Mouse (Mus musculus) lung, postnatal 0 days (tissue): Measurements from ENCODE around the gene Scarf1. TPM values are rescaled to one million over a fixed set of nuclear protein-coding genes. Genes with fewer than 3 reads are reported as not detected.

Experiments
- ATAC-seq: fragments of 200-750 bp; cut with Nextera tagmentation; 2 replicates; pipeline ENCODE4 v1.8.0; 2017; ENCODE audit warnings: moderate library complexity
- DNase-seq: peaks from one replicate; pipeline ENCODE4 v3.0.0-alpha.2; 2016; ENCODE audit warnings: low spot score
- H3K27ac ChIP-seq: fragments of 300-500 bp; sonication (generic); 2 replicates; pipeline ENCODE4 v1.5.1; 2014; ENCODE audit warnings: antibody characterized with exemption, mild to moderate bottlenecking, low read length, mixed read lengths
- H3K27me3 ChIP-seq: fragments of 300-500 bp; sonication (generic); replicated peaks from 2 replicates; pipeline ENCODE4 v1.6.1; 2014; ENCODE audit warnings: low read length, mixed read lengths; ENCODE audit not compliant: insufficient read depth
- H3K36me3 ChIP-seq: fragments of 300-500 bp; sonication (generic); 2 replicates; pipeline ENCODE4 v1.6.1; 2014; ENCODE audit warnings: low read length, mixed read lengths; ENCODE audit not compliant: insufficient read depth
- H3K4me1 ChIP-seq: fragments of 300-500 bp; sonication (generic); 2 replicates; pipeline ENCODE4 v1.6.1; 2014; ENCODE audit warnings: antibody characterized with exemption, low read depth, low read length, mixed read lengths; ENCODE audit not compliant: insufficient read depth
- H3K4me2 ChIP-seq: fragments of 300-500 bp; sonication (generic); replicated peaks from 2 replicates; pipeline ENCODE4 v1.6.1; 2014; ENCODE audit warnings: low read depth, mild to moderate bottlenecking, low read length, moderate library complexity, mixed read lengths
- H3K4me3 ChIP-seq: fragments of 300-500 bp; sonication (generic); 2 replicates; pipeline ENCODE4 v1.5.1; 2014; ENCODE audit warnings: low read depth, low read length
- H3K9ac ChIP-seq: fragments of 300-500 bp; sonication (generic); replicated peaks from 2 replicates; pipeline ENCODE4 v1.6.1; 2014; ENCODE audit warnings: low read depth, mild to moderate bottlenecking
- H3K9me3 ChIP-seq: fragments of 300-500 bp; sonication (generic); 2 replicates; pipeline ENCODE4 v1.6.1; 2016; ENCODE audit warnings: low read length, mixed read lengths
- CTCF ChIP-seq: IDR thresholded peaks from 2 replicates; pipeline ENCODE4 v1.5.1; 2016; ENCODE audit warnings: antibody characterized with exemption, mild to moderate bottlenecking
- EP300 ChIP-seq: IDR thresholded peaks from 2 replicates; pipeline ENCODE4 v1.6.1; 2016; ENCODE audit warnings: antibody characterized with exemption, mild to moderate bottlenecking, control low read depth
- WGBS: fragments of 180-500 bp; shearing (Covaris S2); extraction: QIAGEN DNeasy Blood & Tissue Kit; methylation state at CpG from one replicate; pipeline ENCODE4 v1.1.7; 2014; 5-methylcytosine and 5-hydroxymethylcytosine counted together
- polyA plus RNA-seq: library from polyadenylated mRNA; unstranded; fragments of >200 nt; fragmentation: Nextera tagmentation; extraction: Ambion mirVana; gene quantifications from 2 replicates; pipeline ENCODE4 v1.2.1, GENCODE M21; 2015

The Scarf1 gene
- 18.5 and 21.2 TPM in 2 replicates for polyA plus RNA-seq

- H3K9ac ChIP-seq, result no peak within 1 kb of the TSS; the same call in 1 of the 2 replicates
- DNase-seq, result peak; percentile 71
- H3K4me2 ChIP-seq, result peak within 1 kb of the TSS; percentile 45
- peak within 1 kb of the TSS; percentile 19 for H3K4me3 ChIP-seq
- H3K4me1 ChIP-seq, result peaks cover 10% of the 10 kb centered on the region; the same call in 1 of the 2 replicates
- peaks cover 8% of the 10 kb centered on the region; the same call in 1 of the 2 replicates for H3K36me3 ChIP-seq
- no peak within 1 kb of the TSS for H3K27ac ChIP-seq
- 48% methylated on average over 8 of the region's 8 CpGs for WGBS
- no peaks in the 10 kb centered on the region for H3K27me3 ChIP-seq
- no peaks in the 10 kb centered on the region for H3K9me3 ChIP-seq
- TF ChIP-seq EP300 (0 out of 2 replicates have a peak, but pooled peaks have one; percentile 29), CTCF (no peak)
- ATAC-seq, result peak; percentile 21
Observed at GRCm38 (mm10) chr11:75513336-75513735, at the start of gene Scarf1. TSS of gene Scarf1 (plus strand) at chr11:75513540.

- Histone ChIP-seq H3K9me3 (no peaks in the 10 kb centered on the region), H3K36me3 (peaks cover 13% of the 10 kb centered on the region), H3K4me1 (peaks cover 11% of the 10 kb centered on the region; the same call in 1 of the 2 replicates), H3K27ac (peak overlapping the region; percentile 98), H3K4me3 (no peak overlapping the region), H3K9ac (no peak overlapping the region), H3K4me2 (peak overlapping the region; percentile 88), H3K27me3 (no peaks in the 10 kb centered on the region)
- TF ChIP-seq CTCF (no peak), EP300 (no peak)
- ATAC-seq (no peak), DNase-seq (no peak)
- WGBS, result 43% methylated on average over 4 of the region's 4 CpGs
Observed at GRCm38 (mm10) chr11:75463624-75464023, 49.7 kb upstream of the Scarf1 start.

GRCm38 (mm10) chr11:75464417-75464816 lies 48.9 kb upstream of the Scarf1 start:
- WGBS, result 88% methylated on average over 6 of the region's 6 CpGs
- H3K9me3 ChIP-seq, result no peaks in the 10 kb centered on the region

GRCm38 (mm10) chr11:75465051-75465450 lies 48.3 kb upstream of the Scarf1 start:
- TF ChIP-seq EP300 (no peak), CTCF (no peak)
- no peak for ATAC-seq
- H3K4me3 ChIP-seq, result no peak overlapping the region

More at GRCm38 (mm10) chr11:75464417-75464816, 48.9 kb upstream of the Scarf1 start:
- no peak overlapping the region for H3K9ac ChIP-seq
- H3K27ac ChIP-seq, result no peak overlapping the region
- DNase-seq (no peak), ATAC-seq (no peak)
- no peak overlapping the region for H3K4me2 ChIP-seq
- no peaks in the 10 kb centered on the region for H3K27me3 ChIP-seq
- peaks cover 8% of the 10 kb centered on the region; the same call in 1 of the 2 replicates for H3K4me1 ChIP-seq
- H3K36me3 ChIP-seq, result peaks cover 13% of the 10 kb centered on the region
- no peak for TF ChIP-seq EP300
- no peak for TF ChIP-seq CTCF
- no peak overlapping the region for H3K4me3 ChIP-seq

DNA sequence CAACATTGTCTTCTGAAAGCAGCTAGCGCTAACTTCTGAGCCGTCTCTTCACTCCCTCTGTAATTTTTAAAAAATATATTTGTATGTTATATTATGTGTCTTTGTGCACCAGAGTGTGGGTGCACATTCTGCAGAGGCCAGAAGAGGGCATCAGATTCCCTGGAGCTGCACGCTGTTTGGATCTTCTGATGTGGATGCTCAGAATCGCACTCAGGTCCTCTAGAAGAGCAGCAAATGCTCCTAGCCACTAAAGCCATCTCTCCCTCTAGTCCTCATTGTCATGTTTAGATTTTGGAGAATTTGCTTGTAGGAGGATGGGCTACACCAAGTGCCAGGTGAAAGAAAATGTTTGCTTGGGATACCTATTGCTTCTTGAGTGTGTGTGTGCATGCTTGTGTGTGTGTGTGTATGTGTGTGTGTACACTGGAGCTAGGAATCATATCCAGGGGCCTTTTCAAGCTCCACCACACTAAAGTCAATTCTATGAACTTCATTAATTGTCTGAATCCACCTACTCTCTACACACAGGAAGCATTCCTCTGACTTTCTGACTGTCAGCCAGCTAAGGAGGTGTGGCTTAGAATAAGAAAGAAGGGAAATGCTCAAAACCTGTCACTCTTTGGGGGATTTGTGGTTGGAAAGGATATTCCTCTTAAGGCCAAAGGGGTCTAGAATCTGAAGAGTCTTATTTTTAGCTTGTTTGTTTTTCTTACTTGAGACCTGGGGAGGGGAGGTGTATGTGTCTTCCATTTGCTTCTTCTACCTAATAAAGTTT lies 46.4 kb upstream of the Scarf1 start:
- no peak overlapping the region for H3K9ac ChIP-seq
- no peaks in the 10 kb centered on the region for H3K4me1 ChIP-seq
- H3K4me3 ChIP-seq, result no peak overlapping the region
- ATAC-seq (no peak), DNase-seq (no peak)
- no peaks in the 10 kb centered on the region for H3K9me3 ChIP-seq
- TF ChIP-seq EP300 (no peak), CTCF (peak; percentile 34)
- H3K27ac ChIP-seq, result no peak overlapping the region
- peaks cover 13% of the 10 kb centered on the region for H3K36me3 ChIP-seq
- 96% methylated on average over 4 of the region's 4 CpGs for WGBS
- peak overlapping the region; percentile 68; the same call in 1 of the 2 replicates for H3K4me2 ChIP-seq
- H3K27me3 ChIP-seq, result no peaks in the 10 kb centered on the region

More at GRCm38 (mm10) chr11:75465051-75465450, 48.3 kb upstream of the Scarf1 start:
- Histone ChIP-seq H3K9me3 (no peaks in the 10 kb centered on the region), H3K4me1 (peaks cover 1% of the 10 kb centered on the region; the same call in 1 of the 2 replicates), H3K27ac (no peak overlapping the region), H3K9ac (no peak overlapping the region), H3K27me3 (no peaks in the 10 kb centered on the region), H3K36me3 (peaks cover 13% of the 10 kb centered on the region), H3K4me2 (no peak overlapping the region)
- 81% methylated on average over 6 of the region's 6 CpGs for WGBS
- no peak for DNase-seq

DNA sequence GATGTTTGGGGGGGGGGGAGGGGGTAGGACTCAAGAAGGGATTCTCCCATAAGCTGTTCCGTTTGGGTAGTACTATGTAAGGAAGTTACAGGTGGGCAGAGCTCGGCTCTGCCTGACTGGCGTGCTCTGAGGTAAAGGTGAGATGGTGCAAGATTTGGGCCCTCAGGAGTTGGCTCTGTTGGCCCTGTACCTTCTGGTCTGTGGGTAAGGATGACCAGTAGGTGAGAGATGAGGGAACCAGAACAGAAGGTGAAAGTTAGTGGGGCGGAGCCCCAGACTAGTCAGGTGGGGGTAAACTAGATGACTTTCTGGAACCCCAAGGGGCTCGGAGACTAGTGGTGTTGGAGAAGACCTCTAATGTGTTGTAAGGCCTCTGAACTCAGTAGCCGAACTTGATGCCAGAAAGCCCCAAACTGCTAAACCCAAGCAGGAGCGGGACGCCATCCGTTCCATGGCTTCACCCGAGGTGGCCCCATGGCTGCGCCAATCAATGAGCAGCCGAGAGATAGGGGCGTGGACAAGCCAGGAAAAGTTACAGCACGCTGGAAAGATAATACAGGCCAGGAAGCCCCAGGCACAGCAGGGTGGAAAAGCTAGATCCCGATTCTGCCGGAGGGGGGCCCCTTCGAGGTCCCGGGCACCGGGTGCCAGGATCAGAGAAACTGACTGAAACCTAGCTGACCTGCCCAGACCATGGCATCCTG lies 45.7 kb upstream of the Scarf1 start:
- H3K9me3 ChIP-seq, result no peaks in the 10 kb centered on the region
- no peak overlapping the region for H3K27ac ChIP-seq
- H3K36me3 ChIP-seq, result peaks cover 13% of the 10 kb centered on the region
- DNase-seq, result peak; percentile 75
- no peaks in the 10 kb centered on the region for H3K4me1 ChIP-seq
- no peaks in the 10 kb centered on the region for H3K27me3 ChIP-seq
- peak overlapping the region; percentile 68 for H3K4me2 ChIP-seq
- H3K9ac ChIP-seq, result peak overlapping the region; percentile 43
- peak overlapping the region; percentile 40 for H3K4me3 ChIP-seq
- ATAC-seq, result peak; percentile 56
- TF ChIP-seq CTCF, result peak; percentile 36
- no peak for TF ChIP-seq EP300
- 15% methylated on average over 19 of the region's 19 CpGs for WGBS
